In genomic region chr13:46450623-46451022, GRCm38 (mm10) we compare ENCODE assay signal across 31 mouse cellular contexts. TPM values are rescaled to one million over a fixed set of nuclear protein-coding genes. Genes with fewer than 3 reads are reported as not detected.
A peak's percentile ranks its signal among the peaks of the same experiment; 100 is the strongest.
DNase-seq lines count a peak whose midpoint lies in the region; ATAC-seq lines count a peak whose summit lies in the region.
"Had no signal": no experiment of that assay in that cellular context is flagged by ENCODE, and none has a peak within 500 bp of the region (broad histone marks: within the 10 kb centered on the region; RNA-seq: fewer than 3 reads in every experiment).

No protein-coding gene starts in this region.

- H3K9ac ChIP-seq in lung, embryonic 15.5 days = no peak overlapping the region
- H3K9ac ChIP-seq: embryonic facial prominence, embryonic 13.5 days; hindbrain, embryonic 15.5 days; limb, embryonic 12.5 days; liver, embryonic 15.5 days had no signal

- no peak for ATAC-seq in lung, embryonic 15.5 days (ENCODE audit: borderline replicate concordance, extremely low read depth, low FRiP score, low TSS enrichment)
- ATAC-seq: activated CD4-positive, CD25-positive, alpha-beta regulatory T cell, adult 4 months; forebrain, embryonic 16.5 days; midbrain, embryonic 16.5 days had no signal

- 59% methylated on average over 7 of the region's 7 CpGs for WGBS in lung, embryonic 15.5 days

- H3K9me3 ChIP-seq in lung, embryonic 15.5 days = no peaks in the 10 kb centered on the region
- H3K9me3 ChIP-seq: embryonic facial prominence, embryonic 13.5 days; hindbrain, embryonic 10.5 days; hindbrain, embryonic 15.5 days; limb, embryonic 12.5 days; liver, embryonic 15.5 days had no signal

- no peak overlapping the region for H3K4me3 ChIP-seq in lung, embryonic 15.5 days
- H3K4me3 ChIP-seq: embryonic facial prominence, embryonic 13.5 days; erythroblast, embryonic 14.5 days; hindbrain, embryonic 10.5 days; hindbrain, embryonic 15.5 days; limb, embryonic 12.5 days; liver, embryonic 15.5 days had no signal

- no peaks in the 10 kb centered on the region for H3K27me3 ChIP-seq in lung, embryonic 15.5 days
- H3K27me3 ChIP-seq: CH12.LX; embryonic facial prominence, embryonic 13.5 days; hindbrain, embryonic 15.5 days; limb, embryonic 12.5 days; liver, embryonic 15.5 days had no signal

- no peak overlapping the region for H3K4me2 ChIP-seq in lung, embryonic 15.5 days
- H3K4me2 ChIP-seq: embryonic facial prominence, embryonic 13.5 days; hindbrain, embryonic 15.5 days; limb, embryonic 12.5 days; liver, embryonic 15.5 days; midbrain, embryonic 11.5 days had no signal

- DNase-seq in lung, adult 18-20 months = peak; percentile 65 to 72
- DNase-seq in lung, postnatal 25 days (ENCODE audit: low spot score) = peak; percentile 47
- no peak for DNase-seq in gastrocnemius, postnatal 36 days
- no peak for DNase-seq in spleen, adult 12 weeks (ENCODE audit: low spot score)
- no peak for DNase-seq in adrenal gland, postnatal 10 days
- DNase-seq: adrenal gland, adult 2 months; cerebellum, adult 8-10 months; cerebellum, postnatal 36 days; embryo, embryonic 11 days; gastrocnemius, postnatal 10 days; heart, postnatal 14 days; kidney, adult 2 months; kidney, postnatal 36 days; layer of hippocampus, postnatal 36 days; thymus, postnatal 4 days had no signal

- intact Hi-C loops in gastrocnemius, postnatal 36 days (cut with DNase I) = no loop called here

- no peaks in the 10 kb centered on the region for H3K36me3 ChIP-seq in lung, embryonic 15.5 days
- H3K36me3 ChIP-seq: embryonic facial prominence, embryonic 13.5 days; hindbrain, embryonic 10.5 days; hindbrain, embryonic 15.5 days; limb, embryonic 12.5 days; liver, embryonic 15.5 days had no signal

- H3K4me1 ChIP-seq in lung, embryonic 15.5 days = no peaks in the 10 kb centered on the region; the same call in 1 of the 2 replicates
- H3K4me1 ChIP-seq: embryonic facial prominence, embryonic 13.5 days; hindbrain, embryonic 10.5 days; hindbrain, embryonic 15.5 days; limb, embryonic 12.5 days; liver, embryonic 15.5 days had no signal

- peak overlapping the region; percentile 47; the same call in 1 of the 2 replicates for H3K27ac ChIP-seq in lung, embryonic 15.5 days
- H3K27ac ChIP-seq: embryonic facial prominence, embryonic 13.5 days; hindbrain, embryonic 10.5 days; hindbrain, embryonic 15.5 days; limb, embryonic 12.5 days; liver, embryonic 15.5 days had no signal

RNA-seq across cellular contexts. Expression of gene Rbm24, which starts 32.4 kb away (rescaled TPM):
- polyA plus RNA-seq in lung, embryonic 15.5 days (2015; fragmentation: Nextera tagmentation; extraction: Ambion mirVana) = 3.7 and 4.0 TPM in 2 replicates
- total RNA-seq in gastrocnemius, postnatal 36 days (2021) = 100 to 1,000 TPM; 176 to 180 TPM
- 10 to 100 TPM in 1 of 2 experiments, 1 to 10 TPM in 1; 8.8 to 20.3 TPM for total RNA-seq in adrenal gland, postnatal 10 days (2021)
- total RNA-seq: CH12.LX; granulocyte monocyte progenitor cell, adult 5-6 weeks; megakaryocyte progenitor cell, adult 5-6 weeks; neutrophil, adult 5-6 weeks had no signal
- polyA plus RNA-seq: activated CD4-positive, CD25-positive, alpha-beta regulatory T cell, adult 4 months; erythroblast, embryonic 14.5 days; liver, adult 2 months had no signal

RNA-seq across cellular contexts. Expression of gene Cap2, which starts 51.0 kb away (rescaled TPM):
- 10.4 and 14.4 TPM in 2 replicates for polyA plus RNA-seq in lung, embryonic 15.5 days (2015; fragmentation: Nextera tagmentation; extraction: Ambion mirVana)
- 100 to 1,000 TPM; 249 to 277 TPM for total RNA-seq in gastrocnemius, postnatal 36 days (2021)
- total RNA-seq in adrenal gland, postnatal 10 days (2021) = 10 to 100 TPM in 1 of 2 experiments, 1 to 10 TPM in 1; 5.5 to 16.8 TPM
- total RNA-seq: granulocyte monocyte progenitor cell, adult 5-6 weeks had no signal
- polyA plus RNA-seq: erythroblast, embryonic 14.5 days; liver, adult 2 months had no signal

Comparison
In these comparisons a context has a peak if more than half of its experiments do, and no peak if none do; other contexts are left out.
1. DNase-seq: peak in lung, adult 18-20 months (2 of 2) and lung, postnatal 25 days (single experiment); none in gastrocnemius, postnatal 36 days (0 of 2), spleen, adult 12 weeks (single experiment) and adrenal gland, postnatal 10 days (single experiment).
2. RNA of gene Rbm24, which starts 32.4 kb away (total RNA-seq): 176 to 180 TPM in gastrocnemius, postnatal 36 days; 8.8 to 20.3 TPM in adrenal gland, postnatal 10 days; every median in the first group is over 4 times any median in the second.
3. RNA of gene Cap2, which starts 51.0 kb away (total RNA-seq): 249 to 277 TPM in gastrocnemius, postnatal 36 days; 5.5 to 16.8 TPM in adrenal gland, postnatal 10 days; every median in the first group is over 10 times any median in the second.